Mouse (Mus musculus): Measurements from ENCODE around the gene Srgap2. TPM values are rescaled to one million over a fixed set of nuclear protein-coding genes. Genes with fewer than 3 reads are reported as not detected.

Srgap2 gene
- polyA plus RNA-seq, 1 experiment: 41.2 TPM

DNA sequence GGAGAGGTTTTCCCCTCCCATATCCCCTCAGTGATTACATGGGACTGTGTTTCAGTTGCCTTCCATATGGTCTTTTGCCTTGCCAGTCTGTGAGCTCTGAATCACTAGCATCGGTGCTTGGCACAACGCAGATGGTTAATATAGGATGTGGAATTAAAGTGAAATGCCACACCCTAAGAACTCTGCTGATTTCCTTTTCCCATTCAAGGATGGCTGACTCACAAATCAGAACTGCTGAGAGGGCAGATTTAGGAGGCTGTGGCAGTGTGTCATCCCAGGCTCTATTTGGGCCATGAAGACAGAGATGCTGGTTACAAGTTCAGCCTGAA is 233.3 kb downstream of the Srgap2 start:
- Histone ChIP-seq H3K27ac (ENCODE audit: insufficient read depth, low read length) (no peak overlapping the region), H3K4me1 (ENCODE audit: control insufficient read depth, insufficient read depth, low read length) (no peaks in the 10 kb centered on the region; the same call in 1 of the 2 replicates), H3K4me3 (ENCODE audit: insufficient read depth, low read length) (no peak overlapping the region)
- TF ChIP-seq POLR2A (IDR thresholded peaks at IDR 0.05; ENCODE audit: extremely low read depth, insufficient read depth, low read length): no peak
- no peak for TF ChIP-seq CTCF (IDR thresholded peaks at IDR 0.05; ENCODE audit: extremely low read depth, insufficient read depth, low read length)

DNA sequence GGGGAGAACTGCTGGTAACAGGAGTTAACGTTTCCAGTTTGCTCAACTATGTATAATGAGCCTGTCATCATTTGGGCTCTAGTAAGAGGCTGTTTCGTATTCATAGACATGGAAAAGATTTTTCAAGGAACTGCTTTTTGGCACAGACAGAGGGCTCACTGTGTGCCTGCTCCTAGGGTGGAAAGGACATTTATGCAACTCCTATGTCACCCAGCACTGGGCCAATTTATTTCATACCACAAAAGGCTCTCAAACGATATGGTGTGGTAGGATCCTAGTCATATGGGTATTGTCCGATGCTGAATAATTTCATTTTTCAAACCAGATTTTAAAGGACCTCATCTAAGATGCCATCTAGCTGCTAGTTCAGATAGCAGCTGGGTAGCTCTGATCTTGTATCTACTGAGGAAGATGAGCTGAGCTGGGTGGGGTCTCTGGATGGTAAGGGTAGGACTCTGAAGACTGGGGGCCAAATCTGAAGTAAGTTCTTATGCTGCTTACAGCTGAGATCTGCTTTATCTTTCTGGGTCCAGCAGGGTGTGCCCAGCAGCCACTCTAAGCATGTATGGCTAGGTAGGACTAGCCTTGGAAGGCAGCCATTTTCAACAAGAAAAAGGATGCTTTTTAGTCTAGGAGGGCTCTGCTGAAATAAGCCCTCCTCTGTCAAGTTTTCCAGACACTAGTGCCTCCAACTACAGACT is 233.8 kb downstream of the Srgap2 start:
- no peak overlapping the region for H3K27ac ChIP-seq (ENCODE audit: insufficient read depth, low read length)
- no peaks in the 10 kb centered on the region; the same call in 1 of the 2 replicates for H3K4me1 ChIP-seq (ENCODE audit: control insufficient read depth, insufficient read depth, low read length)
- no peak for TF ChIP-seq CTCF (IDR thresholded peaks at IDR 0.05; ENCODE audit: extremely low read depth, insufficient read depth, low read length)
- no peak for TF ChIP-seq POLR2A (IDR thresholded peaks at IDR 0.05; ENCODE audit: extremely low read depth, insufficient read depth, low read length)
- H3K4me3 ChIP-seq (ENCODE audit: insufficient read depth, low read length): no peak overlapping the region

DNA sequence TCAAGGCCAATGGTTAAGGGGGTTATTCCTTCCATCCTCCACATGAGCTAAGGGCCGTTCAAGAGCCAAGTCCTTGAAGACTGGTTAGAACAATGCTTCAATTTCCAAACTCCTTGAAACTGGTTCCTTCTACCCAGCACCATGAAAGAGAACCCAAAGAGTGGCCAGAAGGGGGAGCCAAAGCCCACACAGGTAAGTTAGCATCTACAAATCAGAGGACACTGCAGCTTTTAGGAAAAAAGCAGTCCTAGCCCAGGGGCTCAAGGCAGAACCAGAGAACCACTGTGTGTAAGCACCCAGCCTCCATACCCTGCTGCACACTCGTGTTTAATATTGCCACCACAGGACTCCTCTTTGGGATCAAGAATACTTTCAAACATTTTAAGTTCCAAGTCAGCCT is 236.5 kb downstream of the Srgap2 start:
- H3K4me3 ChIP-seq (ENCODE audit: insufficient read depth, low read length): no peak overlapping the region
- H3K27ac ChIP-seq (ENCODE audit: insufficient read depth, low read length): no peak overlapping the region
- TF ChIP-seq POLR2A (IDR thresholded peaks at IDR 0.05; ENCODE audit: extremely low read depth, insufficient read depth, low read length): no peak
- peak; percentile 74 for TF ChIP-seq CTCF (IDR thresholded peaks at IDR 0.05; ENCODE audit: extremely low read depth, insufficient read depth, low read length)
- no peaks in the 10 kb centered on the region; the same call in 1 of the 2 replicates for H3K4me1 ChIP-seq (ENCODE audit: control insufficient read depth, insufficient read depth, low read length)

DNA sequence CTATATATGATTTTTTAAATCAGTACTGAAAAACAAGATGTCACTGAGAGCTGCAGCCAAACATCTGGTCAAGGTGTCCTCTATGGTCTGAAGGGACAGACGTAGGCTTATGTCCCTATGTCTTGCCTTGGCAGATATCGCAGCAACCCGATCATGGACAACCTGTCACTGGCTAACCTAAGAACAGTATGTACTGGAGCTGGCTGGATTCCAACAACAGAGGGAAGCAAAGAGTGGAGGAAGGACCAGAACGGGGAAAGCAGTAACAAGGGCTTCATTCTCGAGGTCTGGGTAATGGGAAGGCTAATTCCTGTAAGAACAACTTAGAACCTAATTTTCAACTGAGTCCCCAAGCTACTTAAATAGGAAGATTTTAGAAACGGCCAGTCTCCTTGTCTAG is 238.2 kb downstream of the Srgap2 start:
- no peak overlapping the region for H3K4me3 ChIP-seq (ENCODE audit: insufficient read depth, low read length)
- H3K27ac ChIP-seq (ENCODE audit: insufficient read depth, low read length): no peak overlapping the region

DNA sequence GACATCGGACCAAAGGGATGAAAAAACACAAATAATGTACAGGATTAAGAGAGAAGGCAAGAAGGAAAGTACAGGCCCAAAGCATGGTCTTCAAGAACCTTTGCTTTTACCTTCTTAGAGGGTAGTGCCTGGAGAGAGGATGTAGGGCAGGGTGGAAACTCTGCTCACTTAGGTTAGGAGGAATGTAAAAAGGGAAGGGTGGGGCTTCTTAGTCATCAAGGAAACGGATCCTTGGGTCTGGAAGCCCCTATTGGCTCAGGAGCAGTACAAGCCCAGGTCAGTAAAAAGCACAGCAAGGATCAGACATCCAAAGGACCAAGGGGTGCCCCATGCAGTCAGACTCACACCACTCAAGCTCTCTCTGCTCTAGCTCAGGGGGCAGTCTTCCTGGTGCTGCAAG is 239.9 kb downstream of the Srgap2 start:
- H3K27ac ChIP-seq (ENCODE audit: insufficient read depth, low read length): no peak overlapping the region
- H3K4me1 ChIP-seq (ENCODE audit: control insufficient read depth, insufficient read depth, low read length): no peaks in the 10 kb centered on the region
- no peak for TF ChIP-seq POLR2A (IDR thresholded peaks at IDR 0.05; ENCODE audit: extremely low read depth, insufficient read depth, low read length)
- no peak for TF ChIP-seq CTCF (IDR thresholded peaks at IDR 0.05; ENCODE audit: extremely low read depth, insufficient read depth, low read length)
- no peak overlapping the region for H3K4me3 ChIP-seq (ENCODE audit: insufficient read depth, low read length)

More for the DNA sequence above, 238.2 kb downstream of the Srgap2 start:
- TF ChIP-seq POLR2A (IDR thresholded peaks at IDR 0.05; ENCODE audit: extremely low read depth, insufficient read depth, low read length) (no peak), CTCF (IDR thresholded peaks at IDR 0.05; ENCODE audit: extremely low read depth, insufficient read depth, low read length) (no peak)
- no peaks in the 10 kb centered on the region; the same call in 1 of the 2 replicates for H3K4me1 ChIP-seq (ENCODE audit: control insufficient read depth, insufficient read depth, low read length)

DNA sequence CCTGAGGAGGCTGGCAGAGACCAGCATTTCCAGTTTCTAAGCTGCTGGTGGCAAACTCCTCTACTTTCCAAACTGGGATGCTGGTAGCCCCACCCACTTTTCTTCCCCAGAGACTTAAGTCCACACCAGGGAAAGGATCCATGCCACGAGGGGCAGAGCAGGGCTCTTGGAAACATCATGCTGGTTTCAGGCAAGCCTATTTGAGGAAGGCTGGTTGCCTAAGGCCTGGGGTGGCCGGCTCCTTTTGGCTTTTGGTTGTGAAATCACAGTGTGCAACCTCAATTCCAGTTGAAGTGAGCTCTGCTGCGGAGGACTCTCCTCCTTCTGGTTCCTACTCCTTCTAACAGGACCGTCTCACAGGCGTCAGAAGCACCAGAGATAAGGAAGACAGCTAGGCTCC is 240.3 kb downstream of the Srgap2 start:
- TF ChIP-seq CTCF (IDR thresholded peaks at IDR 0.05; ENCODE audit: extremely low read depth, insufficient read depth, low read length): no peak
- TF ChIP-seq POLR2A (IDR thresholded peaks at IDR 0.05; ENCODE audit: extremely low read depth, insufficient read depth, low read length): no peak
- no peak overlapping the region for H3K27ac ChIP-seq (ENCODE audit: insufficient read depth, low read length)
- H3K4me1 ChIP-seq (ENCODE audit: control insufficient read depth, insufficient read depth, low read length): no peaks in the 10 kb centered on the region
- H3K4me3 ChIP-seq (ENCODE audit: insufficient read depth, low read length): no peak overlapping the region

DNA sequence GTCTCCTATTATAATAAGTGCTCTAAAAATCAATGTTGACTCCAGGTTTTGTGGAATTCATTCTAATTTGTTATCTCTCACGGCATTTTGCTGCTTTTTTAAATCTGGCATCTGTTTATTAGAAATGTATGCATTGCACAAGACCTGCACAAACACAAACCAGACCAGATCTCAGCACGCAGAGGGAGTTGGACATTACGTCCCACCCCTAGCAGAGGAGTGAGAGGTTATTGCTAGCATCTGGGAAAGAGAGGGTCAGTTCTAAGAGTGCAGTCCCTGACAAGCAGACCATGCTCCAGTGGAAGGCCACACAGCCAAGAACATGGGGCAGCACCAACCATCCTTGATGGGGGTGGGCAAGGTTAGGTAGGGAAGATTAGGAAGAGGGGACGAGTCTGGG is 242.5 kb downstream of the Srgap2 start:
- H3K27ac ChIP-seq (ENCODE audit: insufficient read depth, low read length): no peak overlapping the region
- no peaks in the 10 kb centered on the region for H3K4me1 ChIP-seq (ENCODE audit: control insufficient read depth, insufficient read depth, low read length)
- H3K4me3 ChIP-seq (ENCODE audit: insufficient read depth, low read length): no peak overlapping the region
- TF ChIP-seq CTCF (IDR thresholded peaks at IDR 0.05; ENCODE audit: extremely low read depth, insufficient read depth, low read length) (no peak), POLR2A (IDR thresholded peaks at IDR 0.05; ENCODE audit: extremely low read depth, insufficient read depth, low read length) (no peak)

DNA sequence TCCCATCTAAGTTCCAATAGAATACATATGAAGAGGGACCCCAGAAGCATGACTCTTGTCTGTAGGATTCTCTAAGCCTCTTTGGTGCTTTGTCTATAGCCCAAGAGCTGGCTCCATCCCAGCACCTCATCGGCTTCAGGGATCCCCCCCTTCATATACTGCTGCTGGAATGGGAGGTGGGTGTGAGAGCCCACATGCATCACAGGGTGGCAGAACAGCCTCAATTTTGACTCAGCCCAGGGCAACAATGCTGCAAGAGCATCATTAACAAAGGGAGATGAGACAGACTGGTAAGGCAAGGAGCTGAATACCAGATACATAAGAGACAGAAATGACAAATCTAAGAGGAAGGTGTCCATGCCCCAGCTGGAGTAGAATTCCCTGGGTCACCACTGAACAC is 243.0 kb downstream of the Srgap2 start:
- Histone ChIP-seq H3K27ac (ENCODE audit: insufficient read depth, low read length) (no peak overlapping the region), H3K4me1 (ENCODE audit: control insufficient read depth, insufficient read depth, low read length) (no peaks in the 10 kb centered on the region), H3K4me3 (ENCODE audit: insufficient read depth, low read length) (no peak overlapping the region)
- TF ChIP-seq POLR2A (IDR thresholded peaks at IDR 0.05; ENCODE audit: extremely low read depth, insufficient read depth, low read length) (no peak), CTCF (IDR thresholded peaks at IDR 0.05; ENCODE audit: extremely low read depth, insufficient read depth, low read length) (no peak)

DNA sequence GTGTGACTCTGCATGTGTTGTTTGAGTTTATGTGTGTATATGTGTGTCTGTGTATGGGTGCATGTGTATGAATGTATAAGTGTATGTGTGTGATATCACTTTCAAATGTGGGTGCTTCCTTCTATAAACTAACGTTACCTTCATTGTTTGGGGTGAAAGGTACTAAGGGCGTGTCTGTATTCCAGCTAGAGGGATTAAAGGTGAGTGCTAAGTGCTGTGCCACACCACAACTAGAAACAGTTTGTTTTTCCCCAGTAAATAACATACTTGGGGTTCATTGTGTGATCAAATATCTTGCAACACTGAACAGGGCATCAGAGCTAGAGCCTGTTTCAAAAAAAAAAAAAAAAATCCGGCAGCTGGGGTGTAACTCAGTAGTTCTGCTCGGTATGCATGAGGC is 245.4 kb downstream of the Srgap2 start:
- Histone ChIP-seq H3K4me1 (ENCODE audit: control insufficient read depth, insufficient read depth, low read length) (no peaks in the 10 kb centered on the region), H3K4me3 (ENCODE audit: insufficient read depth, low read length) (no peak overlapping the region), H3K27ac (ENCODE audit: insufficient read depth, low read length) (no peak overlapping the region)
- TF ChIP-seq CTCF (IDR thresholded peaks at IDR 0.05; ENCODE audit: extremely low read depth, insufficient read depth, low read length) (no peak), POLR2A (IDR thresholded peaks at IDR 0.05; ENCODE audit: extremely low read depth, insufficient read depth, low read length) (no peak)

DNA sequence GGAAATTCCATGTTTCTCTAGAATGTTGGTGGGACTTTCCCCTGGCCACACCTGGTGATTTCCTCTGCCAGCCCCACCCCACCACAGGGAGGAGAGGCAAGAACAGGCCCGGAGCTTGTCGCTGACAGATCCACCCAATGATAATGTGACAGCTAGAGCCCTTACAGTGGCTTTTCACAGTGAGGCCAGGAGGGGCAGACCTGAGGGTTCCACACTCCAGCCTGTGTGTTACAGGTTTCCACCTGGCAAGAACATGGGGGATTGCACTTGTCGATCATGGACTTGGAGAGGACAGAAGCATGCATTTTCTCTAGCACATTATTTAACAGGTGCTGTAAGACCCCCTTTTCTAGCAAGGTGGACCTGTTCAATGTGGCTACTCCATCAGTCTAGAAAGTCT is 246.9 kb downstream of the Srgap2 start:
- Histone ChIP-seq H3K27ac (ENCODE audit: insufficient read depth, low read length) (no peak overlapping the region), H3K4me3 (ENCODE audit: insufficient read depth, low read length) (no peak overlapping the region), H3K4me1 (ENCODE audit: control insufficient read depth, insufficient read depth, low read length) (no peaks in the 10 kb centered on the region)
- TF ChIP-seq CTCF (IDR thresholded peaks at IDR 0.05; ENCODE audit: extremely low read depth, insufficient read depth, low read length) (no peak), POLR2A (IDR thresholded peaks at IDR 0.05; ENCODE audit: extremely low read depth, insufficient read depth, low read length) (no peak)

Data from cortical plate, adult 2 months (tissue).